Mouse (Mus musculus) midbrain, embryonic 12.5 days (tissue): ENCODE results near the gene Uqcrc2. TPM values are rescaled to one million over a fixed set of nuclear protein-coding genes. Genes with fewer than 3 reads are reported as not detected.

ENCODE experiments used
- ATAC-seq: fragments of 200-750 bp; cut with Nextera tagmentation; 2 replicates; pipeline ENCODE4 v1.8.0; 2017; ENCODE audit warnings: low read depth, moderate TSS enrichment, moderate library complexity; ENCODE audit not compliant: low FRiP score
- H3K27ac ChIP-seq: fragments of 300-500 bp; sonication (generic); replicated peaks from 2 replicates; pipeline ENCODE4 v1.5.1; 2016; ENCODE audit warnings: mild to moderate bottlenecking
- H3K27me3 ChIP-seq: fragments of 300-500 bp; sonication (generic); 2 replicates; pipeline ENCODE4 v1.6.1; 2016; ENCODE audit warnings: mild to moderate bottlenecking
- H3K36me3 ChIP-seq: fragments of 300-500 bp; sonication (generic); 2 replicates; pipeline ENCODE4 v1.6.1; 2016
- H3K4me1 ChIP-seq: fragments of 300-500 bp; sonication (generic); 2 replicates; pipeline ENCODE4 v1.6.1; 2016
- H3K4me2 ChIP-seq: fragments of 300-500 bp; sonication (generic); replicated peaks from 2 replicates; pipeline ENCODE4 v1.6.1; 2016; ENCODE audit warnings: mild to moderate bottlenecking, moderate library complexity
- H3K4me3 ChIP-seq: fragments of 300-500 bp; sonication (generic); 2 replicates; pipeline ENCODE4 v1.5.1; 2016; ENCODE audit warnings: mild to moderate bottlenecking
- H3K9ac ChIP-seq: fragments of 300-500 bp; sonication (generic); replicated peaks from 2 replicates; pipeline ENCODE4 v1.6.1; 2016; ENCODE audit warnings: mild to moderate bottlenecking, moderate library complexity
- H3K9me3 ChIP-seq: fragments of 300-500 bp; sonication (generic); 2 replicates; pipeline ENCODE4 v1.6.1; 2016; ENCODE audit warnings: mild to moderate bottlenecking
- WGBS: fragments of 180-500 bp; shearing (Covaris S2); methylation state at CpG from one replicate; pipeline ENCODE4 v1.1.7; 2016; 5-methylcytosine and 5-hydroxymethylcytosine counted together
- polyA plus RNA-seq: library from polyadenylated mRNA; unstranded; fragments of >200 nt; fragmentation: Nextera tagmentation; extraction: Ambion mirVana; gene quantifications from 2 replicates; pipeline ENCODE4 v1.2.1, GENCODE M21; 2016

Uqcrc2 gene
- polyA plus RNA-seq, 1 experiment from 2014 or later, result 169 TPM

GRCm38 (mm10) chr7:120695196-120695595, 60.2 kb downstream of the Uqcrc2 start:
- H3K36me3 ChIP-seq, result peaks cover 15% of the 10 kb centered on the region; the same call in 1 of the 2 replicates
- no peaks in the 10 kb centered on the region for H3K27me3 ChIP-seq
- H3K27ac ChIP-seq, result no peak overlapping the region
- H3K9me3 ChIP-seq, result no peaks in the 10 kb centered on the region
- no peaks in the 10 kb centered on the region for H3K4me1 ChIP-seq
- 27% methylated on average over 6 of the region's 6 CpGs for WGBS
- no peak overlapping the region for H3K4me2 ChIP-seq
- ATAC-seq, result no peak
- no peak overlapping the region for H3K9ac ChIP-seq
- H3K4me3 ChIP-seq, result no peak overlapping the region

DNA sequence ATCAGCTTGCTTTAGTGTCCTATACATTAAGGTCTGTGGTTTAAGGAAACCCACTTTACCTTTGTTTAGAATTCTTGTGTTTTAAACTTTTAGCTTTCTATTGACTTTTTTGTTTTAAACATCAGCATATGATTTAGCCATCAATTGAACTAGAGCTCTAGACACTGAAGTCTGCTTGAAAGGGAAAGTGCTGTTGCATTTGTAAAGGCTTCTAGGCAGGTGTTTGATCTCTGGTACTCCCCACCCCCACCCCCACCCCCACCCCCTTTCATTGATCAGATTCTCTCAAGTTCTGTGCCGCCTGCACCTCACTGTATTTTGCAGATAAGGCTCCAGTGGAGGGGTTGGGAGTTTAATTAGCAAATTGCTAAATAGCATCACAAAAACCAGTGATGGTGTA, 60.7 kb downstream of the Uqcrc2 start:
- Histone ChIP-seq H3K27ac (no peak overlapping the region), H3K9me3 (no peaks in the 10 kb centered on the region), H3K36me3 (peaks cover 14% of the 10 kb centered on the region; the same call in 1 of the 2 replicates), H3K4me3 (no peak overlapping the region), H3K9ac (no peak overlapping the region), H3K4me1 (no peaks in the 10 kb centered on the region), H3K4me2 (no peak overlapping the region), H3K27me3 (no peaks in the 10 kb centered on the region)
- ATAC-seq, result no peak
- 52% methylated on average over 1 of the region's 1 CpGs for WGBS

- Histone ChIP-seq H3K9ac (no peak overlapping the region), H3K4me2 (no peak overlapping the region)
- WGBS, result 94% methylated on average over 2 of the region's 2 CpGs
Measured at GRCm38 (mm10) chr7:120696331-120696730, 61.4 kb downstream of the Uqcrc2 start.

DNA sequence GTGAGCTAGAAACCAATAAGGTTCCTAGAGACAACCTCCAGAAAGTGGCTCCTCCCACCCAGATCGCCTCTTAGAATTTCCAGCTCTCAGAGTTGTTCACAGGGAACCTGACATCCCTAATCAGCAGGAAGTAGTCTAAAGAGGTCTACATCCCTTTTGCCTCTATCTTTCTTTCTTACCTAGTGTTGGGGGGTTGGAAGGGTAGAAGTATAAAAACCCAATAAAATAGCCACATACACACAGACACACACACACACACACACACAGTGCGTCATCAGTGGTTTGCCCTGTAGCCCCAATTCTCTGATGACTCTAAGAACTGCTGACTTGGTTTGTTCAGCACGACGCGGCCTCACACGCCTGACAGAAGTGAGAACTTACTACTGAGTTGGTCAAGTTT, 64.6 kb downstream of the Uqcrc2 start:
- ATAC-seq, result no peak
- H3K4me2 ChIP-seq, result no peak overlapping the region
- H3K4me1 ChIP-seq, result no peaks in the 10 kb centered on the region
- H3K36me3 ChIP-seq, result peaks cover 6% of the 10 kb centered on the region; the same call in 1 of the 2 replicates
- 94% methylated on average over 6 of the region's 6 CpGs for WGBS
- no peak overlapping the region for H3K9ac ChIP-seq
- H3K4me3 ChIP-seq, result no peak overlapping the region
- no peaks in the 10 kb centered on the region for H3K27me3 ChIP-seq
- H3K27ac ChIP-seq, result no peak overlapping the region
- H3K9me3 ChIP-seq, result no peaks in the 10 kb centered on the region

More at GRCm38 (mm10) chr7:120696331-120696730, 61.4 kb downstream of the Uqcrc2 start:
- Histone ChIP-seq H3K4me3 (no peak overlapping the region), H3K27ac (no peak overlapping the region), H3K4me1 (no peaks in the 10 kb centered on the region), H3K36me3 (peaks cover 13% of the 10 kb centered on the region; the same call in 1 of the 2 replicates), H3K27me3 (no peaks in the 10 kb centered on the region), H3K9me3 (no peaks in the 10 kb centered on the region)
- ATAC-seq, result no peak

DNA sequence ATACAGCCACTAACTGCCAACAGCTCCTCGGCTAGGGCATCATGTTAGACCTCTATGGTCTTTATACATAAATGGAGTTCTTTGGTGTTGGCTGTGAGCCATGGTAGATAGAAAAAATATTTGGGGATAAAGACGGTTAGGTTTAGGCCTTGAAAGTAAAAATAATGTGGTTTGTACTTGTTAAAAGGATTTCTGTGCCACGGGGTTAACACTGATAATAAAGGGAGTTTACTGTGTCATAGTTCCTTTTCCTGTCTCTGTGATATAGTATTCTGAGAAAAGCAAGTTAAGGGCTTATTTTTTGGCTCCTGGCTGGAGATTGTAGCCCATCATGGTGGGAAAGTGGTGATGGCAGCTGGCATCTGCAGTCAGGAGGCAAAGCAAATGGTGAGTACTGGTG, 68.9 kb downstream of the Uqcrc2 start:
- Histone ChIP-seq H3K4me2 (no peak overlapping the region), H3K9ac (no peak overlapping the region), H3K27me3 (no peaks in the 10 kb centered on the region), H3K36me3 (no peaks in the 10 kb centered on the region), H3K27ac (no peak overlapping the region), H3K4me1 (no peaks in the 10 kb centered on the region), H3K4me3 (no peak overlapping the region), H3K9me3 (no peaks in the 10 kb centered on the region)
- WGBS, result 93% methylated on average over 3 of the region's 3 CpGs
- ATAC-seq, result no peak

Other genes starting within 250 kb of the Uqcrc2 start
- not detected in 2 replicates for gene Abca16, start 225.5 kb upstream of the Uqcrc2 start, polyA plus RNA-seq
- gene Pdzd9, start 35.2 kb downstream of the Uqcrc2 start, polyA plus RNA-seq, result 0.28 and 0.33 TPM in 2 replicates
- 14.7 and 18.3 TPM in 2 replicates for gene Mosmo, start 42.4 kb downstream of the Uqcrc2 start, polyA plus RNA-seq
- gene Vwa3a, start 104.1 kb downstream of the Uqcrc2 start, polyA plus RNA-seq, result 0.41 and 0.51 TPM in 2 replicates
- not detected in 2 replicates for gene Gm5737, start 177.2 kb downstream of the Uqcrc2 start, polyA plus RNA-seq
- 27.9 and 29.6 TPM in 2 replicates for gene Eef2k, start 207.7 kb downstream of the Uqcrc2 start, polyA plus RNA-seq